Mouse (Mus musculus) ES-Bruce4 (cell line): ENCODE data around the gene Usp3.

Experiments used
- CTCF ChIP-seq: IDR thresholded peaks from one replicate; pipeline ENCODE4 v1.8.1; 2011; ENCODE audit warnings: low read depth, low read length
- EP300 ChIP-seq: IDR thresholded peaks from 2 replicates; pipeline ENCODE4 v1.6.1; 2011; ENCODE audit warnings: low read depth, low read length; ENCODE audit not compliant: insufficient read depth
- POLR2A ChIP-seq: IDR thresholded peaks from one replicate; pipeline ENCODE4 v1.8.1; 2011; ENCODE audit warnings: low read length; ENCODE audit not compliant: insufficient read depth

DNA sequence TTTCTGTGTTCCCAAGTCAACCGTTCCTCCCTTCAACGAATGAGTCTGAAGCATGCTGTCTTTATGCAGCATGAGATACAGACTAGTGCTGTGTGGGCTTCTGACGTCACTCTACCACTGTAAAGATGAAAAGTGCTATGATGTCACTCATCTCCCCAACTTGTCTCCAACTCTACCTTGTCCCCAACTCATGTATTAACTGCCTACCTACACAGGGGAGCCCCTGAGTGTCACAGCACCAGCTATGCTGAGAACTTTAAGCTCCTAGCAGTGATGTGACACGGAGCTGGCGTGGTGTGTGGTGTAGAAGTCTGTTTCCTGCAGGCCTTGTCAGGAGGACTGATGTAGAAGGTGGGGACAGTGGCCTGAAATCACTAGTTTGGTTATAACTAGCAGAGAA is 5.7 kb upstream of the Usp3 start:
- TF ChIP-seq CTCF (no peak), EP300 (no peak), POLR2A (no peak)
